Mouse (Mus musculus): ENCODE measurements around the gene Hspe1. TPM values are rescaled to one million over a fixed set of nuclear protein-coding genes. Genes with fewer than 3 reads are reported as not detected.
"Not testable (repeated sequence)": the region's sequence is repeated elsewhere in the genome, so short reads cannot be mapped to it uniquely, and the experiment has no call there.

Gene Hspe1
- polyA plus RNA-seq, 1 experiment from 2014 or later = 292 TPM

GRCm38 (mm10) chr1:55055322-55056115 is 32.4 kb upstream of the Hspe1 start:
- Histone ChIP-seq H3K9ac (no peak overlapping the region), H3K4me1 (peaks cover 9% of the 10 kb centered on the region; the same call in 1 of the 2 replicates), H3K36me3 (0 out of 2 replicates have a peak, but pooled peaks cover 2% of the 10 kb centered on the region), H3K4me3 (replicated peaks) (no peak overlapping the region), H3K27me3 (no peaks in the 10 kb centered on the region), H3K27ac (replicated peaks) (no peak overlapping the region), H3K4me2 (replicated peaks) (no peak overlapping the region), H3K9me3 (replicated peaks) (no peaks in the 10 kb centered on the region)
- ATAC-seq (ENCODE audit: insufficient number of reproducible peaks, low FRiP score, low TSS enrichment, low read depth) = no peak
- 84% methylated on average over 5 of the region's 5 CpGs for WGBS

GRCm38 (mm10) chr1:55058383-55058782 is 29.5 kb upstream of the Hspe1 start:
- not testable (repeated sequence) for H3K9ac ChIP-seq; H3K27me3 ChIP-seq; H3K4me3 ChIP-seq (replicated peaks); H3K4me2 ChIP-seq (replicated peaks); H3K36me3 ChIP-seq; H3K9me3 ChIP-seq (replicated peaks); H3K27ac ChIP-seq (replicated peaks); ATAC-seq (ENCODE audit: insufficient number of reproducible peaks, low FRiP score, low TSS enrichment, low read depth); H3K4me1 ChIP-seq
- 85% methylated on average over 3 of the region's 3 CpGs for WGBS

GRCm38 (mm10) chr1:55061099-55061498 is 26.8 kb upstream of the Hspe1 start:
- ATAC-seq (ENCODE audit: insufficient number of reproducible peaks, low FRiP score, low TSS enrichment, low read depth) = no peak
- Histone ChIP-seq H3K4me2 (replicated peaks) (no peak overlapping the region), H3K27me3 (no peaks in the 10 kb centered on the region), H3K4me3 (replicated peaks) (no peak overlapping the region), H3K27ac (replicated peaks) (no peak overlapping the region), H3K4me1 (no peaks in the 10 kb centered on the region), H3K36me3 (peaks cover 19% of the 10 kb centered on the region; the same call in 1 of the 2 replicates), H3K9ac (no peak overlapping the region), H3K9me3 (replicated peaks) (no peaks in the 10 kb centered on the region)
- WGBS = 93% methylated on average over 5 of the region's 5 CpGs

GRCm38 (mm10) chr1:55061772-55062171 is 26.2 kb upstream of the Hspe1 start:
- no peak for ATAC-seq (ENCODE audit: insufficient number of reproducible peaks, low FRiP score, low TSS enrichment, low read depth)
- no peaks in the 10 kb centered on the region for H3K4me1 ChIP-seq
- H3K9ac ChIP-seq = no peak overlapping the region
- peaks cover 26% of the 10 kb centered on the region; the same call in 1 of the 2 replicates for H3K36me3 ChIP-seq
- no peak overlapping the region for H3K4me2 ChIP-seq (replicated peaks)
- no peaks in the 10 kb centered on the region for H3K9me3 ChIP-seq (replicated peaks)
- WGBS = 88% methylated on average over 4 of the region's 4 CpGs
- no peaks in the 10 kb centered on the region for H3K27me3 ChIP-seq
- no peak overlapping the region for H3K4me3 ChIP-seq (replicated peaks)
- no peak overlapping the region for H3K27ac ChIP-seq (replicated peaks)

GRCm38 (mm10) chr1:55072328-55072727 is 15.6 kb upstream of the Hspe1 start:
- peaks cover 15% of the 10 kb centered on the region; the same call in 1 of the 2 replicates for H3K36me3 ChIP-seq
- not testable (repeated sequence) for H3K4me1 ChIP-seq; H3K4me2 ChIP-seq (replicated peaks); H3K9ac ChIP-seq; ATAC-seq (ENCODE audit: insufficient number of reproducible peaks, low FRiP score, low TSS enrichment, low read depth); H3K27me3 ChIP-seq; H3K27ac ChIP-seq (replicated peaks); H3K4me3 ChIP-seq (replicated peaks); H3K9me3 ChIP-seq (replicated peaks)

GRCm38 (mm10) chr1:55074757-55075156 is 13.2 kb upstream of the Hspe1 start:
- H3K4me3 ChIP-seq (replicated peaks) = no peak overlapping the region
- no peak overlapping the region for H3K4me2 ChIP-seq (replicated peaks)
- no peaks in the 10 kb centered on the region for H3K4me1 ChIP-seq
- no peak for ATAC-seq (ENCODE audit: insufficient number of reproducible peaks, low FRiP score, low TSS enrichment, low read depth)
- H3K9ac ChIP-seq = no peak overlapping the region
- H3K27ac ChIP-seq (replicated peaks) = no peak overlapping the region
- peaks cover 24% of the 10 kb centered on the region for H3K36me3 ChIP-seq
- H3K27me3 ChIP-seq = no peaks in the 10 kb centered on the region
- no peaks in the 10 kb centered on the region for H3K9me3 ChIP-seq (replicated peaks)
- 48% methylated on average over 2 of the region's 2 CpGs for WGBS

GRCm38 (mm10) chr1:55075652-55076394 is 12.1 kb upstream of the Hspe1 start:
- ATAC-seq (ENCODE audit: insufficient number of reproducible peaks, low FRiP score, low TSS enrichment, low read depth) = no peak
- Histone ChIP-seq H3K4me1 (no peaks in the 10 kb centered on the region), H3K9me3 (replicated peaks) (no peaks in the 10 kb centered on the region), H3K4me3 (replicated peaks) (no peak overlapping the region), H3K9ac (no peak overlapping the region), H3K36me3 (peaks cover 34% of the 10 kb centered on the region), H3K27ac (replicated peaks) (no peak overlapping the region), H3K4me2 (replicated peaks) (no peak overlapping the region), H3K27me3 (no peaks in the 10 kb centered on the region)
- 67% methylated on average over 5 of the region's 5 CpGs for WGBS

GRCm38 (mm10) chr1:55076395-55076743 is 11.6 kb upstream of the Hspe1 start:
- Histone ChIP-seq H3K9ac (no peak overlapping the region), H3K36me3 (peaks cover 40% of the 10 kb centered on the region), H3K27me3 (no peaks in the 10 kb centered on the region), H3K27ac (replicated peaks) (no peak overlapping the region), H3K4me1 (no peaks in the 10 kb centered on the region), H3K4me2 (replicated peaks) (no peak overlapping the region), H3K9me3 (replicated peaks) (no peaks in the 10 kb centered on the region), H3K4me3 (replicated peaks) (no peak overlapping the region)
- ATAC-seq (ENCODE audit: insufficient number of reproducible peaks, low FRiP score, low TSS enrichment, low read depth) = no peak

GRCm38 (mm10) chr1:55076849-55077516 is 10.9 kb upstream of the Hspe1 start:
- WGBS = 82% methylated on average over 2 of the region's 2 CpGs
- no peak overlapping the region for H3K27ac ChIP-seq (replicated peaks)
- no peaks in the 10 kb centered on the region for H3K9me3 ChIP-seq (replicated peaks)
- peaks cover 45% of the 10 kb centered on the region for H3K36me3 ChIP-seq
- H3K9ac ChIP-seq = no peak overlapping the region
- ATAC-seq (ENCODE audit: insufficient number of reproducible peaks, low FRiP score, low TSS enrichment, low read depth) = no peak
- H3K4me3 ChIP-seq (replicated peaks) = no peak overlapping the region
- no peaks in the 10 kb centered on the region for H3K27me3 ChIP-seq
- no peaks in the 10 kb centered on the region for H3K4me1 ChIP-seq
- H3K4me2 ChIP-seq (replicated peaks) = no peak overlapping the region

- Histone ChIP-seq H3K27ac (replicated peaks) (no peak overlapping the region), H3K9me3 (replicated peaks) (no peaks in the 10 kb centered on the region; the same call in 1 of the 2 replicates), H3K9ac (no peak overlapping the region), H3K36me3 (peaks cover 66% of the 10 kb centered on the region), H3K4me1 (0 out of 2 replicates have a peak, but pooled peaks cover 6% of the 10 kb centered on the region), H3K4me2 (replicated peaks) (no peak overlapping the region), H3K27me3 (no peaks in the 10 kb centered on the region), H3K4me3 (replicated peaks) (no peak overlapping the region)
- 92% methylated on average over 4 of the region's 4 CpGs for WGBS
- ATAC-seq (ENCODE audit: insufficient number of reproducible peaks, low FRiP score, low TSS enrichment, low read depth) = no peak
Measured at GRCm38 (mm10) chr1:55079677-55080076, 8.3 kb upstream of the Hspe1 start.

- no peak overlapping the region for H3K4me3 ChIP-seq (replicated peaks)
- H3K27me3 ChIP-seq = no peaks in the 10 kb centered on the region
- WGBS = 87% methylated on average over 1 of the region's 1 CpGs
- no peaks in the 10 kb centered on the region; the same call in 1 of the 2 replicates for H3K9me3 ChIP-seq (replicated peaks)
- H3K27ac ChIP-seq (replicated peaks) = no peak overlapping the region
- H3K4me1 ChIP-seq = peaks cover 22% of the 10 kb centered on the region
- peaks cover 68% of the 10 kb centered on the region for H3K36me3 ChIP-seq
- no peak overlapping the region for H3K9ac ChIP-seq
- no peak overlapping the region for H3K4me2 ChIP-seq (replicated peaks)
- no peak for ATAC-seq (ENCODE audit: insufficient number of reproducible peaks, low FRiP score, low TSS enrichment, low read depth)
Measured at GRCm38 (mm10) chr1:55082106-55082505, 5.8 kb upstream of the Hspe1 start.
